Mouse (Mus musculus) splenic B cell, adult 2 months (primary cell): Measurements from ENCODE around the gene Ptgds.

ENCODE experiments used
- DNase-seq: peaks from one replicate; pipeline ENCODE4 v3.0.0-alpha.2; 2011; ENCODE audit warnings: low read depth, low spot score
- H3K27me3 ChIP-seq: 2 replicates; pipeline ENCODE4 v1.6.1; 2012; ENCODE audit warnings: mild to moderate bottlenecking, low read length, moderate library complexity, mixed read lengths; ENCODE audit not compliant: control insufficient read depth, poor library complexity, insufficient read depth, severe bottlenecking
- H3K36me3 ChIP-seq: 2 replicates; pipeline ENCODE4 v1.6.1; 2012; ENCODE audit warnings: mild to moderate bottlenecking, low read length, moderate library complexity, mixed read lengths; ENCODE audit not compliant: control insufficient read depth, poor library complexity, insufficient read depth, severe bottlenecking

Ptgds gene

DNA sequence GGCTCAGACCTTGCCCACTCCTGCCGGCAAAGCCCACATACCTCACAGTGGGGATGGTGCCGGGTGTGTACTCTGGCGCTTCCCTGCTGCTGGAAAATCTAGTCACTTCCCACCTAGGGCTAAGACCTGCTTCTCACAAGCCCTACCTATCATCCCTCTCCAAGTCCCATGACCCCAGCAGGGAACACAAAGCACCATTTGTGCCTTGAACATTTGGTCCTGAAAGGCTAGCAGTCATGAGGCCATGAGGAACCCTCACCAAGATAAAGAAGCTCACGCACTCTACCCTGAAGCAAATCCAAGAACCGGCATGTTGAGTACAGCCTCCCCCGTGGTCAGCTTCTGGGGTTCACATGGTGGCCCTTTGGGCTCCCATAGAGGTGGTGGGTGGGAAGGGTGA is at the start of gene Ptgds:
Ptgds (minus strand) TSS at position 78 of the 400 bp plus-strand sequence.
- Histone ChIP-seq H3K36me3 (no peaks in the 10 kb centered on the region), H3K27me3 (no peaks in the 10 kb centered on the region)
- DNase-seq, result no peak

DNA sequence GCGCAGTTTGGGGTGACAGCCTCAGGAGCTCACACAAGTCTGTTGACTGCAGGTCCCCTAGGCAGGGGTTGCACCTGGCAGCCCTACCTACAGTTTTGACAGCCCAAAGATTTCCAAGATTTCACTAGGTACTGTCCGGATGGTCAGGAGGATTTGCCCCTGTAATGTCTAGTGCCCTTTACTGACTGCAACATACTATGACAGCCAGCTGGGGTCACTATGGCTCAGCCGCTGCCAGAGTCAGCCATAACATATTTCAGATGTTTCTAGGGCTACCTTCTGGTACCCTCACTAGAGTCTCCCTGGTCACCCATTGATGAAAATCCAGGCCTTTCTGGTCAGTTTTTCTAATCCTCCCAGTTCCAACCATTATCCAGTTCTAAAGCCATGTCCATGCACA is 40.1 kb upstream of the Ptgds start:
- no peaks in the 10 kb centered on the region for H3K27me3 ChIP-seq
- peak; percentile 56 for DNase-seq
- peaks cover 2% of the 10 kb centered on the region; the same call in 1 of the 2 replicates for H3K36me3 ChIP-seq

DNA sequence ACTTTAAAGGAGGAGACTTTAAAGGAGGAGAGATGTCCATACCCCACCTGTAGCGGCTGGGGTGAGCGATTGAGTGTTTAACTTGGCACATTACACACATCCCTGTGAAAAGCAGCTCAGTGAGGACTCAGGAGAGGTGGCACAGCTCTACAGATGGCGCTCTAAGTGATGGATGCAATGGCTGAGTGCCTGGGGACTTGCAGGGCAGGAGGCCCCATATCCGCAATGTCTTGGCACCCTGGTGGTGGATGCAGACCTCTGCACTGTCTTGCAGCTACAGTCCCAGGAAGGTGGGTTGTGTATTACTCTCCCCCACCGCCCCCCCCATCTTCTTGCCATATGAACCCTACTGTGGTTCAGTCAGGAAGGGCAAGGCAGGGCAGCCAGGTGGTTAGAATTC is 37.1 kb upstream of the Ptgds start:
- DNase-seq, result peak; percentile 53
- Histone ChIP-seq H3K36me3 (peaks cover 3% of the 10 kb centered on the region), H3K27me3 (no peaks in the 10 kb centered on the region)

DNA sequence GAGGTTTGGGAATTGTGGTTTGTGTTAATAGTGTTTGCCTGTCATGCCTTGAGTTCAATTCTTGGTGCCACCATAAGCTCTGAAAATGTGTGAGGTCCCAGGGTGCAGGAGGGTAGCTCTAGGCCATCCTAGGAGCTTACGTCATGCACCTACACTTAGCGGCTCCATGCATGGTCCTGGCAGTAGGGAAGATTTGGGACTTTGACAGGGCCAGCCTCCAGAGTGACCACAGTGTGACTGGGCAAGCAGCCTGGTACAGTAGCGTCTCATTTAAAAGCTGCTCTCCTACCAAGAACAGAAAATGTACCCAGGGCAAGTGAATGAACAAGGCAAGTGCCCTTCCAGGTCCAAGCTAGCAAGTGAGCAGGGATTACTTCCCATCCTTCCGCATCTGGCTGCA is 36.0 kb upstream of the Ptgds start:
- no peak for DNase-seq
- Histone ChIP-seq H3K27me3 (no peaks in the 10 kb centered on the region), H3K36me3 (peaks cover 3% of the 10 kb centered on the region)

DNA sequence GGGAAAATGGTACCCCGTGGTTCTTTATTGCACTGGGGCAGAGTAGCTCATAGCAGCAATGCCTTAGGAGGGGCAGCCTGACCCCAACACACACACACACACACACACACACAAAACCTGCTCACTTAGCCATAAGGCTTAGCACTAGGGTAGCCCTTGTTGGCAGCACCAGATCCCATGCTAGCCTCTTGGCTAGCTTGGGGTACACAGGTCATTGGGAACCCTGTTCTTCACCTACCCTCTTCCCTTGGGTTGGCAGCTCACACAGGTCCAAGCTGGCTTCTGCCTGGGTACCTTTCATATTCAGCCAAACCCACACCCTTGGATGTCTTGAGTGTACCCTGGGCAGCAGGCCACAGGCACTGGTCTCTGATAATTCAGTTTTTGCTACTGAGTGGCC is 35.2 kb upstream of the Ptgds start:
- Histone ChIP-seq H3K27me3 (no peaks in the 10 kb centered on the region), H3K36me3 (peaks cover 3% of the 10 kb centered on the region)
- no peak for DNase-seq

DNA sequence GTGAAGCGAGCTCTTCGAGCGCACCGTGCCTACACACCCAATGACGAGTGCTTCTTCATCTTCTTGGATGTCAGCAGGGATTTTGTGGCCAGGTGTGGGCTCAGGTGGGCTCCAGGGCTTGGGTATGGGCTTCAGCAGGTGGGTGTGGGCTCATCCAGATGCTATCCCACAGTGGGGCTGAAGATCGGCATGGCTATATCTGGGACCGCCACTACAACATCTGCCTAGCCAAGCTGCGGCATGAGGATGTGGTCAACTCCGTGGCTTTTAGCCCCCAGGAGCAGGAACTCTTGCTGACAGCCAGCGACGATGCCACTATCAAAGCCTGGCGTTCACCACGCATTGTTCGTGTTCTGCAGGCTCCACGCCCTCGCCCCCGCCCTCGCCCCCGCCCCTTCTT is 34.7 kb upstream of the Ptgds start:
- no peak for DNase-seq
- Histone ChIP-seq H3K36me3 (peaks cover 3% of the 10 kb centered on the region), H3K27me3 (no peaks in the 10 kb centered on the region)

DNA sequence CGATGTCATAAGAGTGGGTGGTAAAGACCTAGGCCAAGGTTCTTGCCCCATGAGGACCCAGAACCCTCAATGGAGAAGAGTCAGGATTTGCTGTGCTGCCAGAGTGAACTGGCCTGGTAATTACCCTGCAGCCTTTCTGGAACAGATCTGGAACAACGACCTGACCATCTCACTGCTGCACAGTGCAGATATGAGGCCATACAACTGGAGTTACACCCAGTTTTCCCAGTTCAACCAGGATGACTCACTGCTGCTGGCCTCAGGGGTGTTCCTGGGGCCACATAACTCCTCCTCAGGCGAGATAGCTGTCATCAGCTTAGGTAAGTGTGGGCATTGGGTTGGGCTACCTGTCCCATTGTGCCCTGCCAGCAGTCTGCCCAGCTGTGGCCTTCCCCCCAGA is 32.9 kb upstream of the Ptgds start:
- no peak for DNase-seq
- H3K27me3 ChIP-seq, result no peaks in the 10 kb centered on the region

DNA sequence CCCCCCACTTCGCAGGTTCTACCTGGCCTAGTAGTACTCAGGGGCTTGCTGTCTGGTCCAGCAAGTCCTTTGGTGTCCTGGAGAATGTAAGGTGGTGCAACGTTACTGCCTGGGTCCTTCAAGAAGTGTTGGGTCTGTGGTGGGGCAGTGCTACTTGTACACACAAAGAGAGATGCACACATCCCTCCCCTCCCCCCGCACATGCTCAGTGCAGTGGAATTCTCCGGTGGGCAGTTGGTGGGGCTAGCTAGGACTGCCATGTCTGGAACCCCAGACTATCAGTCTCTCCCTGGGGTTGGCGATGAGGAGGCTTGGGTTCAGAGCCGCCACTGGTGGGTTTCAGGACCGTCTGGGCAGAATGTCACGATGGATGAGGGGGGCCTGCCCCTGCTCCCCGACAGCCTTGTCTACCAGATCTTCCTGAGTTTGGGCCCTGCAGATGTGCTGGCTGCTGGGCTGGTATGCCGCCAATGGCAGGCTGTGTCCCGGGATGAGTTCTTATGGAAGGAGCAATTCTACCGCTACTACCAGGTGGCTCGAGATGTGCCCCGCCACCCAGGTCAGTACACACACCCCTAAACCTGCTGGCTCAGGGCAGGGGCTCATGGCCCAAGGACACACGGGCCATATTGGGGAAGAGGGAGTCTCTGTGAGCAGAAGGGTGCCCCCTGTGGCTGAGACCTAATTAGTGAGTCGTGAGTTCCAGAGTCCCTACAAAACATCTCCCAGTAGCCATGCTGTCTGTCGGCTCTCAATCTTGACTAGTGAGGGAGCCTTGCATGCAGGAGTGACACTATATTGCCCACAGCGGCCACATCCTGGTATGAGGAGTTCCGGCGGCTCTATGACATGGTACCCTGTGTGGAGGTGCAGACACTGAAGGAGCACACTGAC is 32.0 kb upstream of the Ptgds start, which contains the start of gene C8g:
C8g (minus strand) TSS at position 127 of the 894 bp plus-strand sequence.
- peaks cover 3% of the 10 kb centered on the region for H3K36me3 ChIP-seq
- DNase-seq, result no peak
- H3K27me3 ChIP-seq, result no peaks in the 10 kb centered on the region

More for the DNA sequence above, 32.9 kb upstream of the Ptgds start:
- peaks cover 3% of the 10 kb centered on the region for H3K36me3 ChIP-seq

- peak; percentile 96 for DNase-seq
- Histone ChIP-seq H3K36me3 (peaks cover 3% of the 10 kb centered on the region), H3K27me3 (no peaks in the 10 kb centered on the region)
These were observed 30.9 kb upstream of the Ptgds start, which contains the start of gene Fbxw5 for GRCm38 (mm10) chr2:25500576-25501405. Gene Fbxw5 (plus strand): TSS chr2:25500750.

DNA sequence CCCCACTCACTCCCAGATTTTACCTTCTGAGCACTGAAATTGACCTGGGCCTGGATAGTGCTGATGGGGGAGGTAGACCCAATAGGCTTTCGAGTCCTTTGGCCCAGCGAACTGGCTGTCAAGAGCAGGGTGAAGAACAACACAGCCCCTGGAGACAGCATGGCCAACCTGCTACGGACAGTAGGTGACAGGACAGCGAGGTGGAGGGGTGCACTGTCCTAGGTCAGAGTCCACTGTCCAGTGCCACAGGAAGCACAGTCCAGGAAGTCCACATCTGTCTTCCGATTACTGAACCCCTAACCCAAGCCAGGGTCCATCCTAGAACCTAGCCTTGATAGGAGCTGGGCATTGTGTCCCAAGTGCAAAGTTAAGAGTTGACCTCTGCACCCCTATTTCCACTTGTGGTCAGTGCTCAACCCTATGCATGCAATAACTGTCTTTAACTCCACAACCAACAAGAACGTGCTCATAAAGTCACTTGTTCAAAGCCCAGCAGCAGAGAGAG is 30.3 kb upstream of the Ptgds start:
- no peak for DNase-seq
- Histone ChIP-seq H3K36me3 (peaks cover 2% of the 10 kb centered on the region), H3K27me3 (no peaks in the 10 kb centered on the region)

DNA sequence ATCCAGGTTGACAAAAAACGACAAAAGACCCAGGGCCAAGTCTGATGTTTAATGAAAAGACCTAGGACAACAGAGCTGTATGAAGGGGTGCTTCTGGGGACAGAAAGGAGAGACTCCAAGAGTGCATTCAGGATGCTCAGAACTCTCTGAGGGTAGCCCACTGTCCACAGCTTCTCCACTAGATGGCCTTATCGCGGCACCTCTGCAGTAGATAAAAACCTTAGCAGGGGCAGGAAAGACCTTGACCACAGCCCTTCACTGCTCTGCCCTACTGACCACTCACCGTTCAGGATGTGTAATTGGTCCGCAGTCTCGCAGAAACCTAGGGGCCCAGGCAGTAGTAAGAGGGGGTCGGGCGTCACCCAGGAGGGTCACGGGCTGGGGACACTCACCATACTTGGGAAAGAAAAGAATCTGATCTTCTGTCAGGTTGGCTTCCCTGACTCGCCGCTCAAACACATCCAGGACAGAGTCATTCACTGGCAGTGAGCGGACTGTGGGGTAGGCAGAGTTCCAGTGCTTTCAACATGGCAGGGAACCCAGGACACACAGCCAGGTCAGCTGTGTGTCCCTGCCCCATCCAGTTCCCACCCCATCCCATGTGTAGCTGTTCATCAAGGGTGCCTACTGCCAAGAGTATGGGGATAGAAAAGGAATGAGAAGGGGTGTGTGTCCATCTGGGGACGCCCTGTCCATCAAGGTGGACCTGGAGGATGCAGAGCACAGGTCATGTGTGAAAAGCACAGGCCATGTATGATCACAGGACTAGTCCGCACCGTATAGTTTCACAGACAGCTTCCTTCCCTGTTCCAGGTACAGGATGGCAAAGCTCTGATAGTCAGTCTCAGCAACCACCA is 29.0 kb upstream of the Ptgds start:
- H3K36me3 ChIP-seq, result no peaks in the 10 kb centered on the region; the same call in 1 of the 2 replicates
- H3K27me3 ChIP-seq, result no peaks in the 10 kb centered on the region
- DNase-seq, result no peak

DNA sequence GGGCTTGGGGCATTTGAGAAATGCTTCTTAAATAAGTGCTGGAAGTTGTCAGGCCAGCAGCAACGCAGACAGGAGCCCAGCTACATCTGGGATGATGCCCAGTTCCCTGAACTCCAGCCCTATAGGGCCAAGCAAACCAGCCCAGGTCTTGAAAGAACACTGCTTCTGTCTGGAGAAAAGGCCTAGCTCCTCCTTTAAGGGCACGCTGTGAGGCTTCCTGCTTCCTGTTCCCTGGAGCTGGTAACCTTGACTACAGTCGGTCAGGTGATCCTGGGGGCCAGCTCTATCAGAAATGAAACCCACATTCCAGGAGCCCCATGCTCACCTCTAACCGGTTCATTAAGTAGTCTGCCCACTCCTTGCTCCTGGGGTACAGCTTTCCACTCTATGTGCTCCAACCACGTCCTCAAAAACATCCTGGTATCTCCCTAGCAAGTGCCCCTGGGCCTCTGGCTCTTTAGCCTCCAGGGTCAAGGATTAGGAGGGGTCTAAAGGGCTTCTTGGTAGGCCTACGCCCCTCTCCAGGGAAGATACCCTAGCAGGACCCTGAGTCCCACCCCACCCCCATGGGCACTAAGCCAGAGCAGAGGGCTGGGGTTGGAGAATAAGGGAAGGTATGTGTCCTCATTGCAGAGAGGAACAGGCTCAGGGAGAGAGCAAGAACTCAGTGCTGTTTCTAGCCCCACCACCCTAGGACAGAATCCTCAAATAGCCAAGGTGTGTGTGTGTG is 28.2 kb upstream of the Ptgds start:
- DNase-seq, result no peak
- no peaks in the 10 kb centered on the region for H3K27me3 ChIP-seq

DNA sequence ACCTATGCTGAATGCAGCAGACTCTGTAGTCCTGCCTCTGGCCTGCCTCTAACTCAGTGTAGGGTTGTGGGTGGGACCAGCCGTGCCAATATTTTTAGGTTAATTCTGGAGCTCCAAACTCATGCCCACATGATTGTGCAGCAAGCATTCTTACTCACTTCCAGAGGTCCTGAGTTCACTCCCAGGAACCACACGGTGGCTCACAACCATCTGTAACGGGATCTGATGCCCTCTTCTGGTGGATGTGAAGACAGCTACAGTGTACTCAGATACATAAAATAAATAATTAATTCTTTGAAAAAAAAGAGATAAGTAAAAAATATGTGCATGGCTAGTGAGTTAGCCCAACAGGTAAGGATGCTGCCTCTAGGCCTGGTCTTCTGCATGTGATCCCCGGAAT is 26.6 kb upstream of the Ptgds start:
- DNase-seq, result peak; percentile 57
- no peaks in the 10 kb centered on the region for H3K36me3 ChIP-seq
- no peaks in the 10 kb centered on the region for H3K27me3 ChIP-seq

More for the DNA sequence above, 28.2 kb upstream of the Ptgds start:
- H3K36me3 ChIP-seq, result no peaks in the 10 kb centered on the region
